Mouse (Mus musculus) megakaryocyte, embryonic 14.5 days (primary cell): Measurements from ENCODE around the gene Lrrc29.

Experiments
- FLI1 ChIP-seq: IDR thresholded peaks from 2 replicates; pipeline ENCODE4 v1.6.1; 2012; ENCODE audit warnings: low read length, inconsistent platforms, mixed read lengths
- GATA1 ChIP-seq: IDR thresholded peaks from 3 replicates; pipeline ENCODE4 v1.6.1; 2012; ENCODE audit warnings: mixed read lengths, low read length, inconsistent platforms, borderline replicate concordance

GRCm38 (mm10) chr8:105270101-105270915, 55.8 kb downstream of the Lrrc29 start:
- TF ChIP-seq GATA1 (no peak), FLI1 (no peak)
